In genomic region chr4:142544736-142545135, GRCm38 (mm10) we compare ENCODE assay signal across 18 mouse cellular contexts.
DNase-seq lines count a peak whose midpoint lies in the region; ATAC-seq and TF ChIP-seq lines count a peak whose summit lies in the region.
"Had no signal": no experiment of that assay in that cellular context is flagged by ENCODE, and none has a peak within 500 bp of the region (broad histone marks: within the 10 kb centered on the region; RNA-seq: fewer than 3 reads in every experiment).

No protein-coding gene starts in this region.

- H3K4me1 ChIP-seq in hindbrain, embryonic 10.5 days (replicated peaks) = no peaks in the 10 kb centered on the region
- peaks cover 4% of the 10 kb centered on the region; the same call in 1 of the 2 replicates for H3K4me1 ChIP-seq in hindbrain, embryonic 13.5 days (replicated peaks)
- H3K4me1 ChIP-seq in kidney, adult 2 months (ENCODE audit: control insufficient read depth, insufficient read depth, low read length) = no peaks in the 10 kb centered on the region
- H3K4me1 ChIP-seq: embryonic facial prominence, embryonic 12.5 days; midbrain, embryonic 13.5 days had no signal

- H3K9me3 ChIP-seq in hindbrain, embryonic 10.5 days = no peaks in the 10 kb centered on the region
- H3K9me3 ChIP-seq in hindbrain, embryonic 13.5 days = no peaks in the 10 kb centered on the region
- H3K9me3 ChIP-seq: embryonic facial prominence, embryonic 12.5 days; midbrain, embryonic 13.5 days had no signal

- H3K4me3 ChIP-seq in gastrocnemius, adult 2 months = peak overlapping the region; percentile 51
- no peak overlapping the region for H3K4me3 ChIP-seq in hindbrain, embryonic 10.5 days
- H3K4me3 ChIP-seq in hindbrain, embryonic 13.5 days = no peak overlapping the region
- peak overlapping the region; percentile 33 for H3K4me3 ChIP-seq in kidney, adult 2 months (ENCODE audit: insufficient read depth, low read depth, low read length)
- H3K4me3 ChIP-seq: embryonic facial prominence, embryonic 12.5 days; midbrain, embryonic 13.5 days had no signal

- intact Hi-C loops in gastrocnemius, adult 2 months (cut with DNase I) = no loop called here
- intact Hi-C loops in gastrocnemius, postnatal 36 days (cut with DNase I) = no loop called here

- peak; percentile 27 for DNase-seq in gastrocnemius, adult 2 months
- DNase-seq in gastrocnemius, postnatal 36 days = no peak
- DNase-seq in hindbrain, embryonic 10.5 days (ENCODE audit: low spot score) = no peak
- peak; percentile 30 for DNase-seq in kidney, adult 2 months
- DNase-seq in kidney, postnatal 25 days = peak; percentile 23 to 46
- DNase-seq in right cerebral cortex, postnatal 14 days = no peak
- DNase-seq: adrenal gland, postnatal 14 days; cerebellum, adult 8-10 months; forebrain, postnatal 0 days; layer of hippocampus, postnatal 36 days; liver; liver, postnatal 0 days; thymus, adult 18-20 months had no signal

- 81% methylated on average over 8 of the region's 8 CpGs for WGBS in hindbrain, embryonic 10.5 days
- WGBS in hindbrain, embryonic 13.5 days = 86% methylated on average over 8 of the region's 8 CpGs
- 29% methylated on average over 8 of the region's 8 CpGs for WGBS in kidney, adult 2 months

- no peak for TF ChIP-seq POLR2A in kidney, adult 2 months (IDR thresholded peaks at IDR 0.05; ENCODE audit: low read depth, low read length)

- H3K27ac ChIP-seq in gastrocnemius, adult 2 months = no peak overlapping the region
- H3K27ac ChIP-seq in hindbrain, embryonic 10.5 days = 0 out of 2 replicates have a peak overlapping the region, but pooled peaks have one; percentile 5
- no peak overlapping the region for H3K27ac ChIP-seq in hindbrain, embryonic 13.5 days
- H3K27ac ChIP-seq in kidney, adult 2 months (ENCODE audit: insufficient read depth, low read depth, low read length) = no peak overlapping the region
- H3K27ac ChIP-seq: embryonic facial prominence, embryonic 12.5 days; macrophage; midbrain, embryonic 13.5 days had no signal

- H3K36me3 ChIP-seq in hindbrain, embryonic 10.5 days = no peaks in the 10 kb centered on the region
- H3K36me3 ChIP-seq in hindbrain, embryonic 13.5 days = no peaks in the 10 kb centered on the region
- H3K36me3 ChIP-seq in kidney, adult 2 months (ENCODE audit: control insufficient read depth, insufficient read depth, low read length) = no peaks in the 10 kb centered on the region
- H3K36me3 ChIP-seq: embryonic facial prominence, embryonic 12.5 days; midbrain, embryonic 13.5 days had no signal

- H3K9ac ChIP-seq in hindbrain, embryonic 13.5 days = no peak overlapping the region
- H3K9ac ChIP-seq: embryonic facial prominence, embryonic 12.5 days; forebrain, postnatal 0 days; liver, postnatal 0 days; midbrain, embryonic 13.5 days had no signal

- H3K4me2 ChIP-seq in hindbrain, embryonic 13.5 days = no peak overlapping the region
- H3K4me2 ChIP-seq: embryonic facial prominence, embryonic 12.5 days; midbrain, embryonic 13.5 days had no signal

- H3K27me3 ChIP-seq in hindbrain, embryonic 10.5 days (ENCODE audit: insufficient read depth, poor library complexity, severe bottlenecking) = no peaks in the 10 kb centered on the region
- no peaks in the 10 kb centered on the region for H3K27me3 ChIP-seq in hindbrain, embryonic 13.5 days
- H3K27me3 ChIP-seq in kidney, adult 2 months (replicated peaks; ENCODE audit: control insufficient read depth, insufficient read depth, low read length) = no peaks in the 10 kb centered on the region
- H3K27me3 ChIP-seq: embryonic facial prominence, embryonic 12.5 days; midbrain, embryonic 13.5 days had no signal

- TF ChIP-seq CTCF in gastrocnemius, adult 2 months (IDR thresholded peaks at IDR 0.05) = no peak
- no peak for TF ChIP-seq CTCF in kidney, adult 2 months (conservative IDR thresholded peaks at IDR 0.05; ENCODE audit: insufficient read depth, insufficient read length, low read depth, low read length)

- no peak for ATAC-seq in hindbrain, embryonic 13.5 days (ENCODE audit: low FRiP score)
- ATAC-seq in megakaryocyte, adult 5-6 weeks (ENCODE audit: poor library complexity, severe bottlenecking) = no peak
- ATAC-seq: forebrain, postnatal 0 days; liver, postnatal 0 days; midbrain, embryonic 13.5 days had no signal

Comparison
In these comparisons a context has a peak if more than half of its experiments do, and no peak if none do; other contexts are left out.
1. DNase-seq: peak in gastrocnemius, adult 2 months (single experiment), kidney, adult 2 months (single experiment) and kidney, postnatal 25 days (2 of 2); none in gastrocnemius, postnatal 36 days (0 of 2), hindbrain, embryonic 10.5 days (single experiment) and right cerebral cortex, postnatal 14 days (single experiment).
2. H3K4me3 ChIP-seq: peak in gastrocnemius, adult 2 months (single experiment) and kidney, adult 2 months (single experiment); none in hindbrain, embryonic 10.5 days (single experiment) and hindbrain, embryonic 13.5 days (single experiment).